Mouse (Mus musculus): ENCODE measurements at regions not wholly inside any gene's neighbourhood (a gene's known extent, or its start where the extent isn't known, plus 50 kb on each side); places are given as distances from the start of the nearest gene placed in this dataset.

GRCm38 (mm10) chr6:11647651-11648050 is 259.6 kb downstream of the Ndufa4 start:
- no peaks in the 10 kb centered on the region for H3K4me1 ChIP-seq
- H3K27me3 ChIP-seq (ENCODE audit: low read depth, poor library complexity, severe bottlenecking), result no peaks in the 10 kb centered on the region
- no peaks in the 10 kb centered on the region for H3K36me3 ChIP-seq
- WGBS, result 74% methylated on average over 1 of the region's 1 CpGs
- H3K9me3 ChIP-seq (replicated peaks), result no peaks in the 10 kb centered on the region
- no peak for DNase-seq (ENCODE audit: low spot score)
- H3K4me3 ChIP-seq, result no peak overlapping the region
- H3K27ac ChIP-seq, result no peak overlapping the region

GRCm38 (mm10) chr6:11613331-11613730 is 294.0 kb downstream of the Ndufa4 start:
- no peaks in the 10 kb centered on the region for H3K9me3 ChIP-seq (replicated peaks)
- 81% methylated on average over 4 of the region's 4 CpGs for WGBS
- DNase-seq (ENCODE audit: low spot score), result no peak
- no peaks in the 10 kb centered on the region for H3K4me1 ChIP-seq
- no peaks in the 10 kb centered on the region for H3K36me3 ChIP-seq
- no peak overlapping the region for H3K4me3 ChIP-seq
- H3K27me3 ChIP-seq (ENCODE audit: low read depth, poor library complexity, severe bottlenecking), result no peaks in the 10 kb centered on the region
- H3K27ac ChIP-seq, result no peak overlapping the region

GRCm38 (mm10) chr6:11608214-11608613 is 299.1 kb downstream of the Ndufa4 start:
- no peak for DNase-seq (ENCODE audit: low spot score)
- Histone ChIP-seq H3K36me3 (no peaks in the 10 kb centered on the region), H3K27ac (no peak overlapping the region), H3K9me3 (replicated peaks) (no peaks in the 10 kb centered on the region), H3K27me3 (ENCODE audit: low read depth, poor library complexity, severe bottlenecking) (no peaks in the 10 kb centered on the region), H3K4me1 (no peaks in the 10 kb centered on the region), H3K4me3 (no peak overlapping the region)

DNA sequence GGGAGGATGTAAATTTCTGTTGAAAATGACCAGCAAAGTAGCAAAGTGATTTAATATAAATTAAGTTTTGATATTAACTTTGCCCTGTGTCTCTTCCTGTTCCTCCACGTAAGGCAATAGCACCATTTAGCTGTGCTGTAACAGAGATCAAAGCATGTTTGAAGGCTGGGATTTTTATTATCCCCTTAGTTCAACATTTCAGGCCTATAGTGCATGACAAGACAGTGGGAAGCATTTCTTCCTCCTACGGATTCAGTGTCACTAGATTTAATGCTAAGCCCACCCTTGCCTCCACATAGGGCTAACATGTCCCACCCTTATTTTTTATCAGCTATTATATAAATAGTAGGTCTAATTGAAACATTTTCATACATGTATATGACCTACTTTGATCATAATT is 299.6 kb downstream of the Ndufa4 start:
- H3K4me3 ChIP-seq, result no peak overlapping the region
- H3K27ac ChIP-seq, result no peak overlapping the region
- 58% methylated on average over 2 of the region's 2 CpGs for WGBS
- H3K9me3 ChIP-seq (replicated peaks), result no peaks in the 10 kb centered on the region
- no peaks in the 10 kb centered on the region for H3K36me3 ChIP-seq
- H3K4me1 ChIP-seq, result no peaks in the 10 kb centered on the region
- H3K27me3 ChIP-seq (ENCODE audit: low read depth, poor library complexity, severe bottlenecking), result no peaks in the 10 kb centered on the region
- no peak for DNase-seq (ENCODE audit: low spot score)

DNA sequence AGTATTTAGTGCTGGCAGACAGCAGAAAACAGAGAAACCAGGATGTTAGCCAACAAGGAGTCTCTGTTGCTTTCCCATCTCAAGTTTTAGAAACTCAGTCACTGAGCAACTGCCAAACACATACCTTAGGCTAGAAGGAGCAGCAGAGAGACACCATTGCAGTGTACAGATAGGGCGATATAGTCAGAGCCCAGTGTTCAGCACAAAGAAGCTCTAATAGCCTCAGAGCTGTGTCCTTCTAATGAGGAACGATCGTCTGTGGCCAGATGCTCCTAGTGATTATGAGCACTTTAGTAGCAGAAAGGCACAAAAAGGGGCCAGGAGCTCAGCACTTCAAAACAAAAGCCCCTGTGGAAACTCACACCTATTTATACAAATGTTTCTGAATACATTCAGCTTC is 301.2 kb downstream of the Ndufa4 start:
- H3K36me3 ChIP-seq, result no peaks in the 10 kb centered on the region
- H3K27ac ChIP-seq, result no peak overlapping the region
- DNase-seq (ENCODE audit: low spot score), result no peak
- WGBS, result 77% methylated on average over 3 of the region's 3 CpGs
- no peak overlapping the region for H3K4me3 ChIP-seq
- H3K4me1 ChIP-seq, result no peaks in the 10 kb centered on the region
- no peaks in the 10 kb centered on the region for H3K9me3 ChIP-seq (replicated peaks)
- no peaks in the 10 kb centered on the region for H3K27me3 ChIP-seq (ENCODE audit: low read depth, poor library complexity, severe bottlenecking)

DNA sequence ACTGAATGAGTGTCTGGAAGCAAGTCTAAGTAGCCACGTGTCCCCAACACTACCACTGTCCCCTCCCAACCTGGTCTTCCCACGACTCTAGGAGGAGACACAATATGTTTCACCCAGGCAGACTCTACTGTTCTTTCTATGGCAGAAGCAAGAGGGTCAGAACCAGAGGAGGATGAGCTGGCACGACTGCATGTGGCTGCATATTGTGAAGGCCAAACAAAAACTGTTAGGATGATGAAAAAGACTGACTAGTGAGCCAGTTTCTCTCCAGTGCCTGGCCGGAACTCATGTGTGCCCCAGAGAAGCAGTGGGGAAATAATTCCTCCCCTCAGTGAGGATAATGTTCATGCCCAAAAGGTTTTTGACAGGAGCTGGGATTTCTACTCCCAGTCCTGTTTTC is 301.8 kb downstream of the Ndufa4 start:
- Histone ChIP-seq H3K27me3 (ENCODE audit: low read depth, poor library complexity, severe bottlenecking) (no peaks in the 10 kb centered on the region), H3K36me3 (no peaks in the 10 kb centered on the region), H3K4me1 (no peaks in the 10 kb centered on the region), H3K9me3 (replicated peaks) (no peaks in the 10 kb centered on the region), H3K4me3 (no peak overlapping the region), H3K27ac (no peak overlapping the region)
- no peak for DNase-seq (ENCODE audit: low spot score)
- 73% methylated on average over 4 of the region's 4 CpGs for WGBS

GRCm38 (mm10) chr6:11594936-11595335 is 312.4 kb downstream of the Ndufa4 start:
- Histone ChIP-seq H3K4me1 (peaks cover 16% of the 10 kb centered on the region), H3K27me3 (ENCODE audit: low read depth, poor library complexity, severe bottlenecking) (no peaks in the 10 kb centered on the region), H3K9me3 (replicated peaks) (no peaks in the 10 kb centered on the region), H3K36me3 (no peaks in the 10 kb centered on the region), H3K4me3 (no peak overlapping the region), H3K27ac (no peak overlapping the region)
- 48% methylated on average over 2 of the region's 2 CpGs for WGBS
- DNase-seq (ENCODE audit: low spot score), result peak; percentile 29

DNA sequence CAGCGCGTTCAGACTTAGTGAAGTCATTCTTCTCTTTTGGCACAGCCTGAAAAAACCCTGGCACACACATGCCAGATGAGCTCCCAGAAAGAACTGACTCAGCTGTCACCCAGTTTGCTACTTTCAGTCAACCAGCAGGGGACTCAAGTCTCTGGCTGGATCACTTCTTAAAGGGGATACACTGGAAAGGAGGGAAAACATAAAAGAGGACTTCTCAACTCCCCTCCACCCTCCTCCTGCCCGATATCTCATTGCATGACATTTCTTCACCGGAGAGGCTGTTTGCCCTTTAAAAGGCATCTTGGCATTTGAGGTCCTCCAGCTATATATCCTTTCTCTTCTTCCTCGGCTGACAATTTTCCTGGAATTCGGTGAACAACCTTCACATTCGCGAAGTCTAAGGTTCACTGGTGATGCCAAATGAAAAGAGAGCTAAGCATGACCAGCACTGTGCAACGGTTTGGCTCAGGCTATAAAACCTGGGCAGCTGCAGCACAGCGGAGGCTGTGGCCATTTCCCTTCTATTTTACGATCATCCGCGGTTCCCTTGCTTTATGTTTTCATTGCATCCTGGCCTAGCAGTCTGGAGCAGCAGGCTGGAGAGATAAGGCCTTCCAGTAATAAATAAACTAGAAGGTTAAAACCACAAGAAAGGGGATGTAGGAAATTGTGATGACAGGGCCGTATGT is 313.6 kb downstream of the Ndufa4 start:
- DNase-seq (ENCODE audit: low spot score), result peak; percentile 34

GRCm38 (mm10) chr6:11576091-11576490 is 331.2 kb downstream of the Ndufa4 start:
- WGBS, result 91% methylated on average over 5 of the region's 5 CpGs
- H3K36me3 ChIP-seq, result no peaks in the 10 kb centered on the region
- no peak overlapping the region for H3K27ac ChIP-seq
- no peak overlapping the region for H3K4me3 ChIP-seq
- no peaks in the 10 kb centered on the region for H3K9me3 ChIP-seq (replicated peaks)
- DNase-seq (ENCODE audit: low spot score), result no peak
- H3K27me3 ChIP-seq (ENCODE audit: low read depth, poor library complexity, severe bottlenecking), result no peaks in the 10 kb centered on the region
- H3K4me1 ChIP-seq, result no peaks in the 10 kb centered on the region

More for the DNA sequence above, 313.6 kb downstream of the Ndufa4 start:
- Histone ChIP-seq H3K9me3 (replicated peaks) (no peaks in the 10 kb centered on the region), H3K4me3 (no peak overlapping the region), H3K4me1 (peaks cover 16% of the 10 kb centered on the region), H3K27me3 (ENCODE audit: low read depth, poor library complexity, severe bottlenecking) (no peaks in the 10 kb centered on the region), H3K36me3 (no peaks in the 10 kb centered on the region), H3K27ac (peak overlapping the region; percentile 40; the same call in 1 of the 2 replicates)
- 60% methylated on average over 14 of the region's 14 CpGs for WGBS

- DNase-seq (ENCODE audit: low spot score), result no peak
- Histone ChIP-seq H3K36me3 (no peaks in the 10 kb centered on the region), H3K4me3 (no peak overlapping the region), H3K27me3 (ENCODE audit: low read depth, poor library complexity, severe bottlenecking) (no peaks in the 10 kb centered on the region), H3K4me1 (no peaks in the 10 kb centered on the region), H3K27ac (no peak overlapping the region), H3K9me3 (replicated peaks) (no peaks in the 10 kb centered on the region)
- 98% methylated on average over 2 of the region's 2 CpGs for WGBS
These were observed 342.1 kb downstream of the Ndufa4 start for GRCm38 (mm10) chr6:11565246-11565645.

DNA sequence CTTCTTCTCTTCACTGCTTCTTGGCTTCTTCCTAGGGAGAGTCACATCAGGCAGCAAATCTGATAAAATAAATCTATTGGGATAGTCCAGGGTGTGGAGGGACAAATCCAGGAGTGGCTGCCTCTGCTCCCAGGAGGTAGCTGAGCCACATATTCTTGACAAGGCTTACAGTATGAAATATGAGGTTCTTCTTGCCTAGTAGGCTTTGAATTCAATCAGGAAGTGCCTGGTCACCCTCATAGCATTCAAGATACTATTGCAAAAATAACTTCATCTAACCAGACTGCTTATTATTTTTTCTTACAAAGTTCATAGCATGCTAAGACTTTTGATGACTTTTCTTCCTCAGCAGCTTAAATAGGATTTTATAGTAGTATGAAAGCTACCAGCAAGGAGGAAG is 356.8 kb downstream of the Ndufa4 start:
- Histone ChIP-seq H3K36me3 (no peaks in the 10 kb centered on the region), H3K4me3 (no peak overlapping the region), H3K27me3 (ENCODE audit: low read depth, poor library complexity, severe bottlenecking) (no peaks in the 10 kb centered on the region), H3K27ac (no peak overlapping the region), H3K9me3 (replicated peaks) (no peaks in the 10 kb centered on the region), H3K4me1 (no peaks in the 10 kb centered on the region)
- no peak for DNase-seq (ENCODE audit: low spot score)

DNA sequence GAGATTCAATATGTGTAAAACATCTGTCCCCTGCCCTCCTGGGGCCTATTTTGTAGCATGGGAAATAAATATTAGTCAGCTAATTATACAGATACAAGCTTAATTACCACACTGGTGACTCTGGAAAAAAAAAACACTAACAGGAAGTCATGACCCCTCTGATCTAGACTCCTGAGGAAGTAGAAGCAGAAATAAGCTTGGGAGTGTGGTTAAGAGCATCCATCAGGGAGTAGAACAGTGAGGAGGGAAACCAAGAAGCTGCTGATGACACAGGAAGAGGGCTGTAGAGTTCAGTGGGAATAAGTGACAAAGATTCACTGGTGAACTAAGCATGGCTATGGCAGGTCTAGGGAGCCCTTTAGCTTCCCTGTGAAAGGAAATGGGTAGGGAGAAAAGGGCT is 360.0 kb downstream of the Ndufa4 start:
- Histone ChIP-seq H3K27me3 (ENCODE audit: low read depth, poor library complexity, severe bottlenecking) (no peaks in the 10 kb centered on the region), H3K9me3 (replicated peaks) (no peaks in the 10 kb centered on the region), H3K36me3 (no peaks in the 10 kb centered on the region), H3K4me3 (no peak overlapping the region), H3K4me1 (no peaks in the 10 kb centered on the region), H3K27ac (no peak overlapping the region)
- no peak for DNase-seq (ENCODE audit: low spot score)

DNA sequence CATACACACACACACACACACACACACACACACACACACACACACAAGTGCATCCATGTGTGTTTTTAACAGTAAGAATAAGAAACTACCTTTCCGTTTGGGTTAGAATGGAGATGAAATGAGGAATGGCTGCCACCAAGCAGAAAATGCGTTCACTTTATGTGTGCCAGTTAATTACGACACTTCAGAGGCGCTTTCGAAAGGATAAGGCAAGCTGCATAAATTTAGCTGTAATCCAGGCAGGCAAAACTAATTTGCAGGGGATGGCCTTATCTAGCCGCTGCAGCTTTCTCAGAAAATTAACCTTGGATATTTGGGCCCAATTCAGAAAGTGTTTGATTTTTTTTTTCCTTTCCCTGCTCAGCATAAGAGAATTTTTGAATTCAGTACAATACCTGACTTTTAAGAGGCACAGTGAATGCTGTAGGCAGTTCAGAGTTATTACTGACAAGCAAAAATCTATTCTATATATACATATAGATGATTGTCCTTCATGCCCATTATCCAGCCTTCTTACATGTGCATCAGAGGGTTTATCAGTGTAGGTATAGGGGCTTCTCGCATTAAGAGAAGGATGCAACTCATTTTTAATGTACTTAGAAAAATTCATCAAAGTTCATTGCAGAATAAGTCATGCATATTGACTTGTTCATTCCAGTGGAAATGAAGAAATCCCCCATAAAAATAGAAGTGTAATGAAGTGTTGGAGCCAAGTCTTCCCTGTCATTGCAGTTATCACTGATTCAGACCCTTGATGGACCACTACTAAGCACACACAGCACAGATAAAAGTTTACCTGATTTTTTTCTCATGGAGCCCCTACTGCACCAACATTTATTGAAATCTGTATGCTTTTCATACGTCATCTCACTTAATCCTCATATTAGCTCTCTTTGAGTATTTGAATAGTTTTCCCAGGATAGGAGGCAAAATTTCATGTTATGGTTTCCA is 372.1 kb downstream of the Ndufa4 start:
- H3K9me3 ChIP-seq (replicated peaks), result no peaks in the 10 kb centered on the region
- H3K36me3 ChIP-seq, result no peaks in the 10 kb centered on the region
- no peaks in the 10 kb centered on the region for H3K27me3 ChIP-seq (ENCODE audit: low read depth, poor library complexity, severe bottlenecking)
- H3K4me3 ChIP-seq, result no peak overlapping the region
- no peak for DNase-seq (ENCODE audit: low spot score)
- no peak overlapping the region for H3K27ac ChIP-seq
- WGBS, result 82% methylated on average over 8 of the region's 8 CpGs
- H3K4me1 ChIP-seq, result no peaks in the 10 kb centered on the region

All from limb, embryonic 10.5 days (tissue).